Mouse (Mus musculus) ES-Bruce4 (cell line): Measurements from ENCODE around the gene Brca1.

ENCODE experiments used
- CTCF ChIP-seq: IDR thresholded peaks from one replicate; pipeline ENCODE4 v1.8.1; 2011; ENCODE audit warnings: low read depth, low read length
- EP300 ChIP-seq: IDR thresholded peaks from 2 replicates; pipeline ENCODE4 v1.6.1; 2011; ENCODE audit warnings: low read depth, low read length; ENCODE audit not compliant: insufficient read depth

- TF ChIP-seq CTCF (no peak), EP300 (no peak)
These were observed 102.9 kb downstream of the Brca1 start for GRCm38 (mm10) chr11:101448899-101449298.
